Mouse (Mus musculus): ENCODE results near the gene Cdkal1.

DNA sequence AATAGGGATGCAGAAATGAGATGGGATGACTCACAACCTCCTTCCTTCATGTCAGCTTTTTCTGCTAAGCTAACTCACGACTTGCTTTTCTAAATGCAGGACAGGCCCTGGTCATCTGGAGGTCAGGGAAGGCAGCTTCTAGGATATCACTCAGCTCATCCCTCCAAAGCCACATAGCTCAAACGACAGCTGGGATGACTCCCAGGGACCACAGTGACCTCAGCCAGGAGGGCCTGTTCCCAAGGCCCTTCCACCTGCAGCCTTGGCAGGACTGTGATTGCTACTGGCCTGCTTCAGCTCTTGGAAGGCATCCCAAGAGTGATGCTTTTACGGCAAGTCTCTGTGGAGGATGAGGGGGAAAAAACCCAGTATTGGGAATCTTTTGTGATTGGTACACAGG, 693.0 kb downstream of the Cdkal1 start:
- TF ChIP-seq CTCF (IDR thresholded peaks at IDR 0.05; ENCODE audit: control insufficient read depth, insufficient read depth, insufficient read length) = no peak
- TF ChIP-seq CEBPB (IDR thresholded peaks at IDR 0.05; ENCODE audit: low read depth) = no peak
- peak; percentile 55 for TF ChIP-seq MYOD1 (IDR thresholded peaks at IDR 0.05; ENCODE audit: control insufficient read depth, insufficient read length, low read depth)
- no peak for TF ChIP-seq USF1 (IDR thresholded peaks at IDR 0.05; ENCODE audit: low read depth)
